Mouse (Mus musculus): ENCODE measurements around the gene Cyp3a41a.
"Not testable (repeated sequence)": the region's sequence is repeated elsewhere in the genome, so short reads cannot be mapped to it uniquely, and the experiment has no call there.

Cyp3a41a gene

GRCm38 (mm10) chr5:145720036-145720435 lies at the start of gene Cyp3a41a:
Gene Cyp3a41a, minus strand, starts transcription at chr5:145720136.
- not testable (repeated sequence) for DNase-seq

GRCm38 (mm10) chr5:145737512-145737911 lies 17.6 kb upstream of the Cyp3a41a start:
- DNase-seq, result not testable (repeated sequence)

GRCm38 (mm10) chr5:145714296-145714695 lies 5.6 kb downstream of the Cyp3a41a start:
- DNase-seq, result not testable (repeated sequence)

GRCm38 (mm10) chr5:145707372-145707771 lies 12.6 kb downstream of the Cyp3a41a start:
- DNase-seq, result not testable (repeated sequence)

GRCm38 (mm10) chr5:145662007-145662406 lies 57.9 kb downstream of the Cyp3a41a start:
- no peak for DNase-seq

- DNase-seq, result no peak
These were observed 72.2 kb downstream of the Cyp3a41a start for GRCm38 (mm10) chr5:145647779-145648178.

All from B cell, adult 2 months (primary cell).